Mouse (Mus musculus): Measurements from ENCODE around the gene Stox2. TPM values are rescaled to one million over a fixed set of nuclear protein-coding genes. Genes with fewer than 3 reads are reported as not detected.

The Stox2 gene
- polyA plus RNA-seq, 1 experiment from 2014 or later = 41.2 TPM

DNA sequence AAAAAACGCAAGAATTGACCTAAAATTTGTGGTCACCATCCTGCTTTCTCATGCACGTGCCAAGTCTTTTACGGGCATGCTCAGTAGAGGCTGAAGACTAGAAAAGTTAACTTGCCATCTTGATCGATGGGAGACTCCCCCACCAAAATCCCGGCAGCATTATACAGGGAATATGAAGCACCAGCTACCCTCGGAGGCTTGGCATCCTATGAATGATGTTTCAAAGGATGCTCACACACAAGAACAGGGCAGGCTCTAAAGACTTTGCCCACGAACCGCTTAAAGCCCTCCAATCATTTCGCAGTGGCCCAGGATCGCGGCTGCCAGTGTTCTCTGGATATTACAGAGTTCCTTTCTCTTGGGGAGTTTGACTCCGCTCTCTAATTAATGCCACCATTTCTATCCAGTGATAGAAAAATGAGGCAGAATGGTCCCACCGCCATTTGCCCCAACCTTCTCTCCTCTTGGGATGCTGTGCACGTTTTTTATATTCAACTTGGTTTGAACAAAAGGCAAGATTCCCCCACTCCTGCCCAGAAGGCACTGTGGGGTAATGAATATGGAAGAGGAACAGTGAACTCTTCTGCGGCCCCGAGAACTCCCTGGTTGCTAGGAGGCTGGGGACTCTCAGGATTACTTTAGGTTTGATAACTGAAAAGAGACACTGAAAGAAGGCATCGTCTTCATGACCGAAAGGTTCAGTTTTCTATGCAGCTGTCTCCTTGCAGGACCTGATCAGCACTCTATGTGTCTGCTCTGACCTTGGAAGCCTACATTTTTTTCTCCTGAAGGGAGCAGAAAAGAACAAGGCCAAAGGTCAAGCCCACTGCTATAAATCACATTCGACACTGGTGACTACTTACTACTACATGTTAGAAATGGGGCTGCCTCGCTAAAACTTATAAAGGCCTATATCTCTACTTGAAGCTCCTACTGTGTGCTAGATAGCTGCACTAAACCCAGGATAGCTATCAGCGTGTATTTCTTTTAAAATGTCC lies 161.5 kb downstream of the Stox2 start:
- no peaks in the 10 kb centered on the region for H3K36me3 ChIP-seq
- peak overlapping the region; percentile 25 for H3K4me3 ChIP-seq
- H3K4me2 ChIP-seq (replicated peaks) = peak overlapping the region; percentile 80
- H3K4me1 ChIP-seq = peaks cover 63% of the 10 kb centered on the region
- peak overlapping the region; percentile 73 for H3K27ac ChIP-seq
- peak; percentile 9; the same call in 1 of the 2 replicates for ATAC-seq (ENCODE audit: low FRiP score)
- H3K9ac ChIP-seq = peak overlapping the region; percentile 36
- H3K27me3 ChIP-seq = no peaks in the 10 kb centered on the region
- 31% methylated on average over 21 of the region's 21 CpGs for WGBS
- no peaks in the 10 kb centered on the region for H3K9me3 ChIP-seq (replicated peaks)

DNA sequence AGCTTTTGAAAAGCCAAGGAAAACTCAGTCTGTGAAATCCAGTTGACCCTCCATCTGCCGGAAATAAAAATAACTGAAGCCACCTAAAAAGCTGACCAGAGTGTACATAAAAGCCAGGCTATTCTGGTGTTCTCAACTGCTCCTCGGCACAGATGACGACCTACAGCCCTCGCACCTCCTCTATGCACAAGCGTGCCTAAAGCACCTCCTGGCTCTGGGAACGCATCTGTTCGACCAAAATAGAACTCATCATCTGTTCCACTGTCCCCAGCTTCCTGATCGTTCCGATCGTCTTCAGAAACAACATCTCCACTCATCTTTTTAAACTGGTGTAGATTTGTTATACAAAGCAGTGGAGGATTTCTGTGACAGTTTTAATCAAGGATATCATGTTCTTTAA lies 166.3 kb downstream of the Stox2 start:
- H3K4me1 ChIP-seq = peaks cover 75% of the 10 kb centered on the region
- no peaks in the 10 kb centered on the region for H3K9me3 ChIP-seq (replicated peaks)
- no peak overlapping the region for H3K9ac ChIP-seq
- H3K36me3 ChIP-seq = no peaks in the 10 kb centered on the region
- no peak overlapping the region for H3K4me2 ChIP-seq (replicated peaks)
- no peak overlapping the region for H3K27ac ChIP-seq
- no peak for ATAC-seq (ENCODE audit: low FRiP score)
- no peak overlapping the region for H3K4me3 ChIP-seq
- no peaks in the 10 kb centered on the region for H3K27me3 ChIP-seq
- 66% methylated on average over 10 of the region's 10 CpGs for WGBS

DNA sequence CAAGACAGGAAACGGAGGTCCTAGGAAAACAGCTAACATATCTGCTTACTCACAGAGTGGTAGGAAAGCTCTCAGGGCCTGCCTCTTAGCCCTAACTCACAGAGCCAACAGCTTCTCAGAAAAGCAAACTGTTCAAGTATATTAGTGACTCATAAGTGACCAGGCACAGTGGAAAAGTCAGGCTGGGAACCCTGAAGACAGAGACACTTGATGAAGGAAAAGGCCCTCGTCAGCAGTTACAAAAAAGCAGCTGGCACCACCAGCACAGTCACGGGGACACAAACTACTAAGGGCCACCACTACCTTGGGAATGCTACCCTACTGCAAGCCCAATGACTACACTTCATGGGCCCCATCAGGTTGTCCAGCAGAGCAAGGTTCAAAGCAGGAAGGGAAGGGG lies 168.0 kb downstream of the Stox2 start:
- ATAC-seq (ENCODE audit: low FRiP score) = no peak
- no peak overlapping the region for H3K4me3 ChIP-seq
- H3K9ac ChIP-seq = no peak overlapping the region
- H3K4me2 ChIP-seq (replicated peaks) = no peak overlapping the region
- no peaks in the 10 kb centered on the region for H3K9me3 ChIP-seq (replicated peaks)
- WGBS = 84% methylated on average over 3 of the region's 3 CpGs
- no peak overlapping the region for H3K27ac ChIP-seq
- H3K4me1 ChIP-seq = peaks cover 66% of the 10 kb centered on the region
- no peaks in the 10 kb centered on the region for H3K36me3 ChIP-seq
- H3K27me3 ChIP-seq = no peaks in the 10 kb centered on the region

DNA sequence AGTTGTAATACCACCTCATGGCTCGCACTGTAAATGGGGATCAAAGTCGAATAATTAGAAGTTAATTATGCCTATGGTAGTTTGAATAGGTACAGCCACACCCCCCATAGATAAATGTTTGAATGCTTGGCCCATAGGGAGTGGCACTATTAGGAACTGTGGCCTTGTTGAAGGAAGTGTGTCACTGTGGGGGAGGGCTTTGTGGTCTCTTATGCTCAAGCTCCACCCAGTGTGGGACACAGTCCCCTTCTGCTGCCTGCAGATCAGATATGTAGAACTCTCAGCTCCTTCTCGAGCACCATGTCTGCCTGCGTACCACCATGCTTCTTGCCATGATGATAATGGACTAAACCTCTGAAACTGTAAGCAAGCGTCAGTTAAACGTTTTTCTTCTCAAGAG lies 177.2 kb downstream of the Stox2 start:
- H3K36me3 ChIP-seq = no peaks in the 10 kb centered on the region
- H3K4me2 ChIP-seq (replicated peaks) = no peak overlapping the region
- no peaks in the 10 kb centered on the region for H3K9me3 ChIP-seq (replicated peaks)
- H3K4me3 ChIP-seq = no peak overlapping the region
- ATAC-seq (ENCODE audit: low FRiP score) = no peak
- H3K4me1 ChIP-seq = peaks cover 48% of the 10 kb centered on the region
- no peaks in the 10 kb centered on the region for H3K27me3 ChIP-seq
- H3K9ac ChIP-seq = no peak overlapping the region
- WGBS = 90% methylated on average over 6 of the region's 6 CpGs
- H3K27ac ChIP-seq = no peak overlapping the region

DNA sequence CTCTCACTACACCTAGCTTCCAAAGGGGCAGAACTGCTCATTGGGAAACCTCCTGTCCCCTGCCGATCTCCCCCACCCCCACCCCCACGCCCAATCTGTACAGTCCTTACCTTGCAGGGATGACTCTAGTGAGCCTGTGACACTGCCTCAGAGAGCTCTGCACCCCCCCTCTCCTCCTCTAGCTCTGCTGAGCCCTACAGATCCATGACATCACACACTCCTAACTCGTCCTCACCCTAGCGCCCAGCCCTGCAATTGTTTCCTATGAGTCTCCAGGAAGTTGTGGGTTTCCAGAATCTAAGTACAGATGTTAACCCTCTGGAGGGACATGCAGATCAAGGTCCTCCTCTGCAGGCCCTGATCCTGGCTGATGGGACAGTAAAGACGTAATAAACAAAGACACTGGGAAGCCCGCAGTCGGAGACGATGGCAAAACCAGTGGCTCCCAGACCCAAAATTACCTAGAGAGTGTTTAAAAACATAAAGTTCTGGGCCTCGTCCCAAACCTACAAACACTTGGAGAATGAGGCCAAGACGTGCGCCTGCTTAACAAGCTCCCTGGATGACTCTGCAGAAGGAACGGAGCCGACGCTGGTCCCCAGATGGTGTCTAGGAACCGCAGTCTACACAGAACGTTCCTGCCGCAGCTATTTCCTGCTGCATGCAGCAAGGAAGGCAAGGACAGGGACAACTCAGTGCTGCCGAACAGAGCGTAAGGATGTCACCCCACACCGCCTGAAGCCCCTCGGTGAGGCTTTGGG lies 177.9 kb downstream of the Stox2 start:
- H3K4me2 ChIP-seq (replicated peaks) = no peak overlapping the region
- WGBS = 80% methylated on average over 21 of the region's 21 CpGs
- no peak for ATAC-seq (ENCODE audit: low FRiP score)

DNA sequence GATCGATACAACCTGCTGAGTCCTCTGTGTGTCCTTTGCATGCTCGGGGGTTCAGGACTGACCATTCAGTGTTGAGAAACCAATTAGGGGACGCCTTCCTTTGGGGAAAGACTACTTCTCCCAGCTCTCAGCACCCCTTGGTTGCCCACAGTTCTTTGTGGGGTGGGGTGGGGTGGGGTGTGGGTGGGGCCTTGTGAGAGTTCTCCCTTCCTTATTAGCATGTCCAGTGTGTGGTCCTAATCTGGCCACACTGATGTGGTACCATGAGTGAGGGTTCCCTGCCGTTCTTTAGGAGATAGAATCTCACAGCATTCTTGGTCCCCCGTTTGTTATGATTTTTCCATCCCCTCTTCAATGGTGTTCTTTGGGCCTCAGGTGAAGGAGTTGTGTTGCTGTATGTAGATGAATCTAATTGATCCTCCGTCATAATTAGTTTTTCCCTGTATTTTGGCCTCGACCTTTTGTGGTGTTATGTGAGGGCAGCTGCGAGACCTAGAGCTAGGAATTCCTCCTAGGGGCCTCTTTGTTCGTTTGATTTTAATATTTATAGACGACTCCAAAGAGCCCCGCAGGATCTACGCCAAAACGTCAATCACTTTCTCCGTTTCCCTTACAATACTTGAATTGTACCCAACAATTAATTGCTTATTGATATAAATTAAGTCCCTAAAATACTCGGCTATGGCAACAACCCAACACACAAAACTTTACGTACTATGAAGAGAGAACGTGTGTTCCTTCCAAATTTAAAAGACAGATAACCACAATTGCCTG lies 182.9 kb downstream of the Stox2 start:
- Histone ChIP-seq H3K4me3 (no peak overlapping the region), H3K4me2 (replicated peaks) (no peak overlapping the region), H3K9me3 (replicated peaks) (no peaks in the 10 kb centered on the region), H3K9ac (no peak overlapping the region), H3K27me3 (no peaks in the 10 kb centered on the region), H3K4me1 (peaks cover 60% of the 10 kb centered on the region), H3K27ac (0 out of 2 replicates have a peak overlapping the region, but pooled peaks have one; percentile 35), H3K36me3 (no peaks in the 10 kb centered on the region)
- no peak for ATAC-seq (ENCODE audit: low FRiP score)
- WGBS = 45% methylated on average over 17 of the region's 17 CpGs

More for the DNA sequence above, 177.9 kb downstream of the Stox2 start:
- Histone ChIP-seq H3K27ac (no peak overlapping the region), H3K9me3 (replicated peaks) (no peaks in the 10 kb centered on the region), H3K27me3 (no peaks in the 10 kb centered on the region), H3K4me3 (no peak overlapping the region), H3K4me1 (peaks cover 52% of the 10 kb centered on the region), H3K36me3 (no peaks in the 10 kb centered on the region), H3K9ac (no peak overlapping the region)

DNA sequence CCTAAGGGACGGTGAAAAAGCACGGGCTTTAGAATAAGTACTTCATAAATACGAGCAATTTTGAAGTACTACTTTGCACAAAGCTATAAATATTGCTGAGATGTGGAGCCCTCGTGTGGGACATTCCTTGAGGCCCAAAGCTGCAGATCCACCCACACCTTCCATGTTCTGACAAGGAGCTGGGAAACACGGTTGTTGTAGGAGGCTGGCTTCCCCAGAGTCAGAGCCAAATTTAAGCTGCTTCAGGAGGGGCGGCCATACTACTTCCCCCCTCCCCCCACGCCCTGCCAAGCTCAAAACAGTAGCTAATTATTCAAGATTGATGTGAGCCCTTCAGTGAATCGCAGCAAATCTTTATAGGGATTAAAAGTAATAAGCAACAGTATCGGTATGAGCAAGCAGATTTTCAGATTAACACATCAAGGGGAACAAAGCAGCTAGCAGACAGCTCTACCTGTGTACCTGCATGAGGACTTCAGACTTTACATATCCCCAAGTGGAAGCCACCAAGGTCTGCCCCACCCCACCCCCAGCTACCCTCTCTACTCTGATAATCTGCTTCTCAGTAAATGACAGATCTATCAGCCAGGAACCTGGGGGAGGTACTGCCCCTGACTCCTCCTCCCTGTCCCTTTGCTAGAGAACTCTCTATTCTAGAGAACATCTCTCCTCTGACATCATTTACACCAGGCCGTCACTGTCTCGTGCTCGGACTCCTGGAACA lies 185.2 kb downstream of the Stox2 start:
- no peak overlapping the region for H3K4me3 ChIP-seq
- H3K4me1 ChIP-seq = peaks cover 47% of the 10 kb centered on the region
- no peaks in the 10 kb centered on the region for H3K27me3 ChIP-seq
- 59% methylated on average over 12 of the region's 12 CpGs for WGBS
- H3K9ac ChIP-seq = no peak overlapping the region
- no peaks in the 10 kb centered on the region for H3K9me3 ChIP-seq (replicated peaks)
- H3K4me2 ChIP-seq (replicated peaks) = no peak overlapping the region
- no peak overlapping the region for H3K27ac ChIP-seq
- no peak for ATAC-seq (ENCODE audit: low FRiP score)
- H3K36me3 ChIP-seq = no peaks in the 10 kb centered on the region

- no peaks in the 10 kb centered on the region for H3K9me3 ChIP-seq (replicated peaks)
- H3K27me3 ChIP-seq = no peaks in the 10 kb centered on the region
- no peaks in the 10 kb centered on the region for H3K36me3 ChIP-seq
- H3K9ac ChIP-seq = no peak overlapping the region
- no peak overlapping the region for H3K4me2 ChIP-seq (replicated peaks)
- H3K4me3 ChIP-seq = no peak overlapping the region
- no peak overlapping the region for H3K27ac ChIP-seq
- peaks cover 30% of the 10 kb centered on the region for H3K4me1 ChIP-seq
- ATAC-seq (ENCODE audit: low FRiP score) = no peak
- WGBS = 82% methylated on average over 3 of the region's 4 CpGs
Measured at GRCm38 (mm10) chr8:47250832-47251231, 195.3 kb downstream of the Stox2 start.

DNA sequence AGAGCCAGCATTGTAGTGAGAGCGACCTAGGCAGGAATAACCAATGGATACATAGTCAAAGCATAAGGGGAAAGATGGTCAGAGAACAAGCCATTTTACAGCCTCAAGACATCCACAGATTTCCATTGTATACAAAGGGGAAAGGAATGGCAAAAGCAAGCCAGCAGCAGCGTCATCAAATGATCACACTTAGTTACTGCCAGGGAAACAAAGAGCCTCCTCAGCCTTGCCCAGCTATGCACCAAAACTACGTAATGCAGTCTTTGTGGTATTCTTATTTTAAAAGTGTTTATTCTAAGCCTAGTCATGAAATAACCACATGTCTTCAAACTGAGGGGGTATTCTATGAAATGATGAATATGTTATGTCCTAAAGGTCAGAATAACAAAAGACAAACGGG lies 201.0 kb downstream of the Stox2 start:
- 53% methylated on average over 4 of the region's 4 CpGs for WGBS
- no peak for ATAC-seq (ENCODE audit: low FRiP score)
- Histone ChIP-seq H3K9ac (no peak overlapping the region), H3K36me3 (no peaks in the 10 kb centered on the region), H3K27me3 (no peaks in the 10 kb centered on the region), H3K4me3 (no peak overlapping the region), H3K4me2 (replicated peaks) (no peak overlapping the region), H3K4me1 (peaks cover 49% of the 10 kb centered on the region), H3K27ac (no peak overlapping the region), H3K9me3 (replicated peaks) (no peaks in the 10 kb centered on the region)

- H3K36me3 ChIP-seq = no peaks in the 10 kb centered on the region
- H3K27me3 ChIP-seq = no peaks in the 10 kb centered on the region
- H3K4me1 ChIP-seq = peaks cover 58% of the 10 kb centered on the region
- H3K4me3 ChIP-seq = no peak overlapping the region
- H3K27ac ChIP-seq = peak overlapping the region; percentile 74
- H3K4me2 ChIP-seq (replicated peaks) = peak overlapping the region; percentile 46; the same call in 1 of the 2 replicates
- ATAC-seq (ENCODE audit: low FRiP score) = no peak
- no peaks in the 10 kb centered on the region for H3K9me3 ChIP-seq (replicated peaks)
- 88% methylated on average over 15 of the region's 15 CpGs for WGBS
- H3K9ac ChIP-seq = peak overlapping the region; percentile 36; the same call in 1 of the 2 replicates
Measured at GRCm38 (mm10) chr8:47244202-47244601, 202.0 kb downstream of the Stox2 start.

- WGBS = 53% methylated on average over 12 of the region's 12 CpGs
- no peak for ATAC-seq (ENCODE audit: low FRiP score)
- Histone ChIP-seq H3K27me3 (no peaks in the 10 kb centered on the region), H3K9me3 (replicated peaks) (no peaks in the 10 kb centered on the region), H3K27ac (peak overlapping the region; percentile 74), H3K36me3 (no peaks in the 10 kb centered on the region), H3K4me1 (peaks cover 59% of the 10 kb centered on the region), H3K9ac (peak overlapping the region; percentile 36; the same call in 1 of the 2 replicates), H3K4me3 (no peak overlapping the region), H3K4me2 (replicated peaks) (peak overlapping the region; percentile 46)
Measured at GRCm38 (mm10) chr8:47243631-47244030, 202.5 kb downstream of the Stox2 start.

Measured in hindbrain, embryonic 12.5 days (tissue).